Mouse (Mus musculus): ENCODE data around the gene Ascl1. TPM values are rescaled to one million over a fixed set of nuclear protein-coding genes. Genes with fewer than 3 reads are reported as not detected.

The Ascl1 gene
- polyA plus RNA-seq, 1 experiment from 2014 or later: 25.8 TPM

DNA sequence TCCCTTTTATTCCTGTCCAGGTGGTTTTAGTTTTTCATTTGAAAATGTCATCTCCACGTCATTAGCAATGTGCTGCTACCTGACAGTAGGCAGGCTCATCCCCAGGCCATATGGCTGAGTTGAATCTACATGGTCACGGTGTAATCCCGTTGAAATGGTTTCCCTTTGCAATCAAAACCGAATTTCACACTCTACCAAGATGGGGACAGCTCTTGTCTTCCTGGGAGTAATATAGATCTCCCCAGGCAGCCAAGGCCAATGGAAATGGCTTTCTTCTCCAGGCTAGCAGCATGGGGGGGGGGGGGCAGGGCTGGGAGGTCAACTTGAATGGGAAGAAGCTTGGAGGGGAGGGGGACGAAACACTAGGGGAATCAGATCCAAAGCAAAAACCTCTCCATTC, 15.6 kb downstream of the Ascl1 start:
- ATAC-seq (replicated peaks): no peak

DNA sequence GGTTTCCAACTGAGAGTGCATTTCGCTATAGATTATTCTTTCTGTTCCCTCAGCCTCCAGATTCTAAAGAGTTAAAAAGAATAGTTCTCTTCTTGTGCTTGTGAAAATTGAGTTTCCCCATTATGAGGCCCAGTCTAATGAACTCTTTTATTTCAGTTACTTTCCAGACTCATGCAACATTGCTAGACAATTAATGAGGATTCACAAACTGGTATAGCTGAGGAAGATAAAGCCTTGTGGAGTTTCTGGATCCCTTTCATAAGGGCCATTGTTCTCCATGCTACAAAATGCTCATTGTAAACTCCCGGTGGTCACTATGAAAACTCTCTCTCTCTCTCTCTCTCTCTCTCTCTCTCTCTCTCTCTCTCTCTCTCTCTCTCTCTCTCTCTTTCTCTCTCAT, 18.5 kb downstream of the Ascl1 start:
- Histone ChIP-seq H3K4me2 (replicated peaks) (no peak overlapping the region), H3K27ac (replicated peaks) (no peak overlapping the region), H3K4me3 (no peak overlapping the region), H3K9me3 (no peaks in the 10 kb centered on the region), H3K4me1 (peaks cover 6% of the 10 kb centered on the region), H3K27me3 (no peaks in the 10 kb centered on the region), H3K9ac (replicated peaks) (no peak overlapping the region), H3K36me3 (no peaks in the 10 kb centered on the region)
- WGBS: 26% methylated on average over 2 of the region's 2 CpGs
- ATAC-seq (replicated peaks): no peak

More for the DNA sequence above, 15.6 kb downstream of the Ascl1 start:
- peaks cover 6% of the 10 kb centered on the region for H3K4me1 ChIP-seq
- no peak overlapping the region for H3K9ac ChIP-seq (replicated peaks)
- 86% methylated on average over 5 of the region's 5 CpGs for WGBS
- no peak overlapping the region for H3K4me2 ChIP-seq (replicated peaks)
- H3K36me3 ChIP-seq: no peaks in the 10 kb centered on the region
- no peak overlapping the region for H3K27ac ChIP-seq (replicated peaks)
- H3K9me3 ChIP-seq: no peaks in the 10 kb centered on the region
- no peaks in the 10 kb centered on the region for H3K27me3 ChIP-seq
- H3K4me3 ChIP-seq: no peak overlapping the region

GRCm38 (mm10) chr10:87473475-87474131, 19.9 kb downstream of the Ascl1 start:
- no peak overlapping the region for H3K4me3 ChIP-seq
- H3K36me3 ChIP-seq: no peaks in the 10 kb centered on the region
- H3K4me2 ChIP-seq (replicated peaks): no peak overlapping the region
- H3K9me3 ChIP-seq: no peaks in the 10 kb centered on the region
- 44% methylated on average over 10 of the region's 10 CpGs for WGBS
- H3K27me3 ChIP-seq: no peaks in the 10 kb centered on the region
- H3K4me1 ChIP-seq: peaks cover 6% of the 10 kb centered on the region
- no peak for ATAC-seq (replicated peaks)
- no peak overlapping the region for H3K27ac ChIP-seq (replicated peaks)
- no peak overlapping the region for H3K9ac ChIP-seq (replicated peaks)

DNA sequence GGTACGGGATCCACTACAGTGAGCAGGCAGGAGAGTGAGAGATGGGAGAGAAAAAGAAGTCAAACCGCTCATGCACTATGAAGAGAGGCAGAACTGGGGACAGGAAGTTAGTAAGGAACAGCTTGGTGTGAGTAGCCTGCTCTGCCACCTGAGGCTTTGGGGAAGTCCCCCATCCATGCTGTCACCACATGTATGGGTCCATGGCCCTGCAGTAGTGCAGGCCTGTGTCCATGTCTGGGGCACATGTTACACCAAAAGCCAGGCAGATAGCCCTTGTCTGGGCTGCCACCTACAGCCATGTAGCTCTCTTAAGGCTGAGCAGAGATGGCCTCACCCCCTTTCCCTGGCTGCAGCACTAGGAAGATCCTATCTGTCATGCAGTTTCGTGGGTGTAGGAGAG, 42.7 kb downstream of the Ascl1 start:
- Histone ChIP-seq H3K9me3 (no peaks in the 10 kb centered on the region), H3K9ac (replicated peaks) (no peak overlapping the region), H3K4me1 (peaks cover 33% of the 10 kb centered on the region), H3K27me3 (no peaks in the 10 kb centered on the region), H3K4me3 (no peak overlapping the region), H3K36me3 (no peaks in the 10 kb centered on the region), H3K27ac (replicated peaks) (no peak overlapping the region), H3K4me2 (replicated peaks) (no peak overlapping the region)
- WGBS: 91% methylated on average over 3 of the region's 3 CpGs
- ATAC-seq (replicated peaks): no peak

DNA sequence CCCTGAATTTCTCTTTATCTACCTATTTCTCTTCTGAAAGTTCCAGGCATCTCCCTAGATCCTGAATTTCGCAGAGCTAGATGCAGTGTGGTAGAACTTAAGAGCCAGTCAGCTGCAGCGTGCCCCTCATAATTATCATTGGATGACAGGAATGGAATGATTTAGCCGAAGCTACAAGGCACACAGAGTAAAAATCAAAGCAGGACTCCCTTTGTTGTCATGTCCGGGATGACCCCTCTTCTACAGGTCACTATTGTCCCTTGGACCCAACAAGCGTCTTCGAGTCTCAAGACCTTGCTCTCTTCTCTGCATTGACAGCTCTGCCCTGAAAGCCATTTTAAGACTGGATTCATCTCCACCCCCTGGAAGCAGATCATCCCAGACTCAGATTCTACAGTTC, 44.1 kb downstream of the Ascl1 start:
- H3K9me3 ChIP-seq: no peaks in the 10 kb centered on the region
- H3K36me3 ChIP-seq: no peaks in the 10 kb centered on the region
- ATAC-seq (replicated peaks): no peak
- H3K4me1 ChIP-seq: peaks cover 33% of the 10 kb centered on the region
- 85% methylated on average over 6 of the region's 6 CpGs for WGBS
- no peaks in the 10 kb centered on the region for H3K27me3 ChIP-seq
- H3K27ac ChIP-seq (replicated peaks): no peak overlapping the region
- no peak overlapping the region for H3K9ac ChIP-seq (replicated peaks)
- no peak overlapping the region for H3K4me2 ChIP-seq (replicated peaks)
- H3K4me3 ChIP-seq: no peak overlapping the region

GRCm38 (mm10) chr10:87448257-87448656, 45.2 kb downstream of the Ascl1 start:
- H3K27me3 ChIP-seq: no peaks in the 10 kb centered on the region
- peaks cover 41% of the 10 kb centered on the region for H3K4me1 ChIP-seq
- no peaks in the 10 kb centered on the region for H3K36me3 ChIP-seq
- peak overlapping the region; percentile 87 for H3K27ac ChIP-seq (replicated peaks)
- 6% methylated on average over 5 of the region's 5 CpGs for WGBS
- ATAC-seq (replicated peaks): no peak
- H3K4me3 ChIP-seq: no peak overlapping the region
- no peaks in the 10 kb centered on the region for H3K9me3 ChIP-seq
- no peak overlapping the region for H3K9ac ChIP-seq (replicated peaks)
- peak overlapping the region; percentile 41; the same call in 1 of the 2 replicates for H3K4me2 ChIP-seq (replicated peaks)

DNA sequence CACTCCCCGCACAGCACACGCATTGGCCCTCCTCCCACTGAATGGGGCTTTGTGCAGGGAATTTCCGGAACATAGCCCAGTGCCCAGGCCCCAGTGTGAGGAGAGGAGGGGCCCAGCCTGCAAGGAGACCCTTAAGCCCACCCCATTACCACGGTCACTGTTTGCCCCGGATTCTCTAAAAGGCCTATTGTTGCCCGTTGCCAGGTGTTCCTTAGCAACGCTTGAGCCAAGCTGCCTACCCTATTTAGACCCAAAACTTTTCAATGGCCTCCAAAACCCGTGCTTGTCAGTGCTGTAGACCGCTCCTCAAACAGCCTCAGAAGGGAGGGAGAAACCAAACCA, 45.7 kb downstream of the Ascl1 start:
- Histone ChIP-seq H3K27me3 (no peaks in the 10 kb centered on the region), H3K27ac (replicated peaks) (peak overlapping the region; percentile 87)

GRCm38 (mm10) chr10:87446829-87447753, 46.4 kb downstream of the Ascl1 start:
- 5% methylated on average over 13 of the region's 13 CpGs for WGBS
- peak; percentile 69 for ATAC-seq (replicated peaks)
- peak overlapping the region; percentile 23; the same call in 1 of the 2 replicates for H3K4me3 ChIP-seq
- no peak overlapping the region for H3K9ac ChIP-seq (replicated peaks)
- peaks cover 41% of the 10 kb centered on the region for H3K4me1 ChIP-seq
- H3K27ac ChIP-seq (replicated peaks): peak overlapping the region; percentile 87
- peak overlapping the region; percentile 41 for H3K4me2 ChIP-seq (replicated peaks)
- H3K9me3 ChIP-seq: no peaks in the 10 kb centered on the region
- no peaks in the 10 kb centered on the region for H3K36me3 ChIP-seq
- no peaks in the 10 kb centered on the region for H3K27me3 ChIP-seq

More for the DNA sequence above, 45.7 kb downstream of the Ascl1 start:
- Histone ChIP-seq H3K4me2 (replicated peaks) (peak overlapping the region; percentile 41), H3K4me3 (peak overlapping the region; percentile 23), H3K4me1 (peaks cover 41% of the 10 kb centered on the region), H3K36me3 (no peaks in the 10 kb centered on the region), H3K9ac (replicated peaks) (0 out of 2 replicates have a peak overlapping the region, but pooled peaks have one; percentile 13), H3K9me3 (no peaks in the 10 kb centered on the region)
- peak; percentile 96 for ATAC-seq (replicated peaks)
- under 1% methylated on average over 9 of the region's 9 CpGs for WGBS

- H3K9me3 ChIP-seq: no peaks in the 10 kb centered on the region
- H3K4me2 ChIP-seq (replicated peaks): no peak overlapping the region
- no peaks in the 10 kb centered on the region for H3K27me3 ChIP-seq
- H3K27ac ChIP-seq (replicated peaks): peak overlapping the region; percentile 87
- peaks cover 41% of the 10 kb centered on the region for H3K4me1 ChIP-seq
- H3K9ac ChIP-seq (replicated peaks): no peak overlapping the region
- ATAC-seq (replicated peaks): peak; percentile 61
- 50% methylated on average over 2 of the region's 2 CpGs for WGBS
- H3K36me3 ChIP-seq: no peaks in the 10 kb centered on the region
- no peak overlapping the region for H3K4me3 ChIP-seq
Observed at GRCm38 (mm10) chr10:87446139-87446828, 47.2 kb downstream of the Ascl1 start.

Other genes with a start within 250 kb of the Ascl1 start
- gene Pah, start 28.1 kb upstream of the Ascl1 start, polyA plus RNA-seq (2015; fragmentation: Nextera tagmentation; extraction: Ambion mirVana): not detected in 2 replicates